Mouse (Mus musculus) heart, embryonic 14.5 days (tissue): Measurements from ENCODE around the gene Myh2. TPM values are rescaled to one million over a fixed set of nuclear protein-coding genes. Genes with fewer than 3 reads are reported as not detected.

Experiments used
- ATAC-seq: fragments of 200-750 bp; cut with Nextera tagmentation; 2 replicates; pipeline ENCODE4 v1.8.0; 2017; ENCODE audit warnings: low read depth, moderate TSS enrichment; ENCODE audit not compliant: insufficient number of reproducible peaks, insufficient read depth, low FRiP score
- H3K27ac ChIP-seq, 2 experiments: fragments of 200-500 bp in 1 of 2; fragments of 300-500 bp in 1 of 2; sonication (generic) in 1 of 2; replicated peaks in 1 of 2; 2 replicates each; pipeline ENCODE4 v1.5.1; 2012 to 2014; ENCODE audit warnings: low read depth in 2 of 2, low read length in 2 of 2, control low read depth in 1 of 2, mild to moderate bottlenecking in 1 of 2, mixed read lengths in 1 of 2; ENCODE audit not compliant: control insufficient read depth in 1 of 2, insufficient read depth in 1 of 2
- H3K27me3 ChIP-seq: fragments of 300-500 bp; sonication (generic); 2 replicates; pipeline ENCODE4 v1.6.1; 2014; ENCODE audit warnings: mild to moderate bottlenecking, low read length, control low read depth; ENCODE audit not compliant: control insufficient read depth, insufficient read depth
- H3K36me3 ChIP-seq: fragments of 300-500 bp; sonication (generic); 2 replicates; pipeline ENCODE4 v1.6.1; 2014; ENCODE audit warnings: mild to moderate bottlenecking, control low read depth, low read length, mixed read lengths; ENCODE audit not compliant: control insufficient read depth, insufficient read depth
- H3K4me1 ChIP-seq, 2 experiments: fragments of 200-500 bp in 1 of 2; fragments of 300-500 bp in 1 of 2; sonication (generic) in 1 of 2; 2 replicates each; pipeline ENCODE4 v1.6.1; 2012 to 2014; ENCODE audit warnings: low read length in 2 of 2, control low read depth in 1 of 2, mixed read lengths in 1 of 2; ENCODE audit not compliant: control insufficient read depth in 2 of 2, insufficient read depth in 2 of 2
- H3K4me2 ChIP-seq: fragments of 300-500 bp; sonication (generic); 2 replicates; pipeline ENCODE4 v1.6.1; 2014; ENCODE audit warnings: mild to moderate bottlenecking, low read length
- H3K4me3 ChIP-seq, 2 experiments: fragments of 200-500 bp in 1 of 2; fragments of 300-500 bp in 1 of 2; sonication (generic) in 1 of 2; 2 replicates each; pipeline ENCODE4 v1.5.1; 2012 to 2014; ENCODE audit warnings: low read length in 2 of 2, mild to moderate bottlenecking in 2 of 2, control low read depth in 1 of 2, low read depth in 1 of 2, moderate library complexity in 1 of 2; ENCODE audit not compliant: control insufficient read depth in 1 of 2, insufficient read depth in 1 of 2
- H3K9ac ChIP-seq: fragments of 300-500 bp; sonication (generic); 2 replicates; pipeline ENCODE4 v1.6.1; 2014; ENCODE audit warnings: mild to moderate bottlenecking, low read length
- H3K9me3 ChIP-seq: fragments of 300-500 bp; sonication (generic); 2 replicates; pipeline ENCODE4 v1.6.1; 2016; ENCODE audit warnings: low read length, control low read depth; ENCODE audit not compliant: control insufficient read depth
- WGBS: fragments of 180-500 bp; shearing (Covaris S2); extraction: QIAGEN DNeasy Blood & Tissue Kit; methylation state at CpG from one replicate; pipeline ENCODE4 v1.1.7; 2014; 5-methylcytosine and 5-hydroxymethylcytosine counted together
- polyA plus RNA-seq: library from polyadenylated mRNA; unstranded; fragments of >200 nt; fragmentation: Nextera tagmentation; extraction: Ambion mirVana; gene quantifications from 2 replicates; pipeline ENCODE4 v1.2.1, GENCODE M21; 2014

Myh2 gene
- polyA plus RNA-seq: not detected in 2 replicates

DNA sequence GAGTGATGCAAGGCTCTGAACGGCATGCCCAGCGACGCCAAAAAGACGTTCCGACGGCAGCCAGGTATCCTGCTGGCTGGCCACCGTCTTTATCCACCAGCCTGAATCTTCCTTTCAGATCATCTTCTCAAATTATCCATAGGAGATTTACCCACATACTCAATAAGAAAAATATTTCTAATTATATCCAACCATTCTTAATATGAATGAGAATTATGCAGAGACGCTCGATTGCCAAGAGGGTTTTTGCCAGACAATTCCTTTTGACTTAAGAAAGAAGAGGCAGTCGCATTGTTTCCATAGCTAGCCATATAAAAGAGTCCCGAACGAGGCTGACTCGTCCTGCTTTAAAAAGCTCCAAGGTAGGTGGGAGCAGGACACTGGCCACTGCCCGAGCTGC, at the start of gene Myh2:
Gene Myh2, plus strand, starts transcription at position 301 of the 400 bp plus-strand sequence.
- Histone ChIP-seq H3K9me3 (no peaks in the 10 kb centered on the region), H3K4me1 (peaks cover 0 to 2% of the 10 kb centered on the region in 2 experiments; a peak in 1 of 4 replicates), H3K4me2 (no peak within 1 kb of the TSS), H3K27me3 (no peaks in the 10 kb centered on the region), H3K4me3 (no peak within 1 kb of the TSS), H3K27ac (no peak within 1 kb of the TSS), H3K9ac (no peak within 1 kb of the TSS), H3K36me3 (no peaks in the 10 kb centered on the region)
- no peak for ATAC-seq
- 76% methylated on average over 14 of the region's 14 CpGs for WGBS

DNA sequence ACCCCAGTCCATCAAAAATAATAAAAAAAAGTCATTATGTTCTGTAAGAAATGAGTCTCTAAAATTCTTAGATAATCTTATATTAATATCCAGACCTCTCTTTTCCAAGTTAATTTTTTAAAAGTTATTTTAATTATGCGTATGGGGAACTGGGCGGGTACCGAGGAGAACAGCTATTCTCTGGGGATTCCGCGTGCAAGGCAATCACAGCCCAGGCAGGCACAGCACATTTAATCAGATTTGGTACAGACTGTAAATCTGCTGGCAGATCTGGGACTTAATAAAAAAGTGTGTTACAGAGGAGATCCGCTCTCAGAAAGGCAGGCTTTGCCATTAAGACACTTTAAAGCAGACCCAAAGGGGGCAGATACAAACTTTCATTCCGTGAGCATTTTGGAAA, 45.9 kb upstream of the Myh2 start:
- H3K4me3 ChIP-seq: no peak overlapping the region
- no peak overlapping the region for H3K9ac ChIP-seq
- no peaks in the 10 kb centered on the region for H3K27me3 ChIP-seq
- H3K4me2 ChIP-seq: no peak overlapping the region
- no peak overlapping the region for H3K27ac ChIP-seq
- H3K4me1 ChIP-seq: no peaks in the 10 kb centered on the region
- H3K9me3 ChIP-seq: no peaks in the 10 kb centered on the region
- 86% methylated on average over 7 of the region's 7 CpGs for WGBS
- no peak for ATAC-seq
- H3K36me3 ChIP-seq: no peaks in the 10 kb centered on the region

DNA sequence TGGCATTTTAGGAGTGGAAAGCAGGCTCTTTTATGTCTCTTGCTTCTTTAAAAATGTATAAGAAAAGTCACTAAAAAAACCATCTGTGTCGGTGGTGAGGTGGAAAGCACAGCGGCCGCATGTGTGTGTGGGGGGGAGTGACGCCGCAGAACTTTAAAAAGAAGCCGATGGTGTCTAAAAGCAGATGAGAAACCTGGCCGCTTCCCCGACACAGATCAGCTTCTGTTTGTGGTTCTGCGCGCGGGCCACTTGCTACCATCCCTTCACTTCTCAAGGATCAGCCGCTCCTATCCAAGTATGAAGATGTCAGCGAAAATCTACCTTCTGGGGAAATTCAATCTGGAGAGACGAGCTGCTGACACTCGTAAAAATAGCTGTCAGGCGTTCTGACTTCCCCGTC, 45.5 kb upstream of the Myh2 start:
- H3K27ac ChIP-seq: no peak overlapping the region
- no peak overlapping the region for H3K9ac ChIP-seq
- no peaks in the 10 kb centered on the region for H3K27me3 ChIP-seq
- H3K4me1 ChIP-seq: no peaks in the 10 kb centered on the region
- no peaks in the 10 kb centered on the region for H3K36me3 ChIP-seq
- no peak overlapping the region for H3K4me3 ChIP-seq
- WGBS: 64% methylated on average over 17 of the region's 17 CpGs
- ATAC-seq: no peak
- no peak overlapping the region for H3K4me2 ChIP-seq
- H3K9me3 ChIP-seq: no peaks in the 10 kb centered on the region

DNA sequence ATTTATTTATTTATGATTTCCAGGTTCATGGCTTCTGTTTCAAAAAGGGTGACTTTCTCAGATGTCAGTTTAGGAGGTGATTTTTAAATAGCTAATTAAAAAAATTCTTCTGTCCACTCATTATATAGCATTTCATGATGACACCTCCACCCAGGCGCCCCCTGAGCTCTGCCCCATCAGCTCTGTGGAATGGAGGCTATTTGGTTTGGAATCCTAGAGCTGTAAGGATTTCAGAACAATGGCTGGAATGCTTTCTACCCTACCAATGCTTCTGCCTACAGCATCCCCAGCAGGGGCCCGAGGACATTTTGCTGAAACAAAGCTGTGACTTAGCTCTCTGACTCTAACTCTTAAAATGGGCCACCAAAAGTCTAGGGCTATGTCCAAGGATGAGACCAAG, 37.3 kb upstream of the Myh2 start:
- H3K4me3 ChIP-seq: no peak overlapping the region

DNA sequence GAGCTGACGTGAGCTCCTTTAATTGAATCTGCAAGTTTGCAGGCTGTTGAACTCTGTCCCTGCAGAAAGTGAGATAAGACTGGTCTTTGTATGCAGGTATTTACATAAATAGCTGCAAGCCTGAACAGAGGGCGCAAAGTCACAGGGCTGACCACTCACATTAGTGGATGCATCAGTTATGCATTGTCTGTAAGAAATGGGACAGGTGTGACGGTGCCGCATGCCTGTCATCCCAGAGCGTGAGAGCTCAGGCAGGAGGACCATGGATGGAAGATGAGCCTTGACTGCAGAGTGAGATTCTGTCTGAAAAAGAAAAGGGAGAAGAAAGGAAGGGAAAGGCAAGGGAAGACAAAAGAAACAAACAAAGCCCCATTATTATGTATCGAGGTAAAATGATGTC, 36.2 kb upstream of the Myh2 start:
- H3K4me1 ChIP-seq: no peaks in the 10 kb centered on the region
- 75% methylated on average over 6 of the region's 6 CpGs for WGBS
- H3K4me3 ChIP-seq: no peak overlapping the region
- H3K4me2 ChIP-seq: no peak overlapping the region
- H3K36me3 ChIP-seq: no peaks in the 10 kb centered on the region
- ATAC-seq: no peak
- H3K9me3 ChIP-seq: no peaks in the 10 kb centered on the region
- H3K9ac ChIP-seq: no peak overlapping the region
- no peak overlapping the region for H3K27ac ChIP-seq
- H3K27me3 ChIP-seq: no peaks in the 10 kb centered on the region

More for the DNA sequence above, 37.3 kb upstream of the Myh2 start:
- ATAC-seq: no peak
- 78% methylated on average over 2 of the region's 2 CpGs for WGBS
- no peaks in the 10 kb centered on the region for H3K4me1 ChIP-seq
- no peaks in the 10 kb centered on the region for H3K9me3 ChIP-seq
- no peak overlapping the region for H3K4me2 ChIP-seq
- H3K9ac ChIP-seq: no peak overlapping the region
- no peaks in the 10 kb centered on the region for H3K36me3 ChIP-seq
- H3K27ac ChIP-seq: no peak overlapping the region
- no peaks in the 10 kb centered on the region for H3K27me3 ChIP-seq

DNA sequence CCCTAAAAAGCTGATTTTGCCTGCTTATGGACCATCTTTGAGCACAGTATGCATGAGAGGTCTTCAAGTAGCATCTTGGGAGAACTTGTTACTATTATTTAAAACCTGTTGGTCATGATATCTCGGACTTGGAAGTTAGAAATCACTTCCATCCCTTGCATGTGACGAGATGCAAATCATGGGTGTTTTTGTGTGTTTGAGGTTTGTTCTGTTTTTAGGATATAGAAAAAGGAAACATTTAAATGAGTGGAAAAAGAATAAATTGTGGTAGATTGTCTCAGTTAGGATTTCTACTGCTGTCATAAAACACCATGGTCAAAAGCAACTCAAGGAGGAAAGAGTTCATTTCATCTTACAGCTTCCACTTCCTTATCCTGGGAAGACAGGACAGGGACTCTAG, 35.3 kb upstream of the Myh2 start:
- Histone ChIP-seq H3K4me2 (no peak overlapping the region), H3K27me3 (no peaks in the 10 kb centered on the region), H3K27ac (no peak overlapping the region), H3K4me3 (no peak overlapping the region), H3K36me3 (no peaks in the 10 kb centered on the region), H3K9ac (no peak overlapping the region), H3K9me3 (no peaks in the 10 kb centered on the region), H3K4me1 (no peaks in the 10 kb centered on the region)
- ATAC-seq: no peak
- WGBS: 81% methylated on average over 2 of the region's 2 CpGs

DNA sequence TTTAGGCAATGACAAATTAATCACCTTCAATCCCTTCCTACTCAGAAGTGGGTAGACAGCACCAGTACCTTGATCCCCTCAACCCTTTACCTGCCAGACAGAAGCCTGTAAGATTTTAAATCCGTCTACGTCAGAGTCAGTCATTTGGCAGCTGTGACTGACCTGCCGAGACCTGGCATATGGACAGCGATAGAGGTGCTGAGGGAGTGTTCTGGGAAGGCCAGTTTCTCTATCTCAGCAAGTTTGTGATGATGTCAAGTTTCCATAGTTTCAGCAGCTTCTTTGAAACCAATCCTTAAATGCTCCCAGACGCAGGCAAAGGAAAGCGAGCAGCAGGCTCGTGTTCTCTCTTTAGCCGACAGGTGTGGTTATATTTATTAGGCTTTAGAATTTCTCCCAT, 31.3 kb upstream of the Myh2 start:
- WGBS: 72% methylated on average over 8 of the region's 8 CpGs
- ATAC-seq: no peak
- Histone ChIP-seq H3K36me3 (no peaks in the 10 kb centered on the region), H3K9me3 (no peaks in the 10 kb centered on the region), H3K9ac (no peak overlapping the region), H3K4me3 (no peak overlapping the region), H3K4me2 (no peak overlapping the region), H3K4me1 (no peaks in the 10 kb centered on the region), H3K27me3 (no peaks in the 10 kb centered on the region), H3K27ac (no peak overlapping the region)

DNA sequence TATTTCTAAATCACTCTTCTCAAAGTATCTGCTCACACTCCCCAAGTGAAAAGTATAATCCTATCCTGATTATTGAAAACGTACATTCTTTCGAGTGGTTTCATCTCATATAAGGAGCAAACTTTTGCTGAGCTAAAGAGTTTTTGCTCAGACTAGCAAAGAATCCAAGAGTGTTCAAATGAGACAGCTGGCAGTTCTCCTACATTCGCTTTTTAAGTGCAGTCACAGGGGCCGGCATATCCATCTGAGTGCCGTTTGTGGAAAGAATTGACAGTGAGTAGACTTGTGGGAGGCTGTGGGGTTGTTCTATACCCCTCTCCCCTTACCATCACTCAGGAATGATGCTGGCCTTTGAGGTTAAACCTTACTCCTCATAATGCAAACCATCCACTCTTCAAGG, 30.7 kb upstream of the Myh2 start:
- no peak overlapping the region for H3K27ac ChIP-seq
- H3K4me1 ChIP-seq: no peaks in the 10 kb centered on the region
- H3K36me3 ChIP-seq: no peaks in the 10 kb centered on the region
- H3K9me3 ChIP-seq: no peaks in the 10 kb centered on the region
- H3K27me3 ChIP-seq: no peaks in the 10 kb centered on the region
- 71% methylated on average over 5 of the region's 5 CpGs for WGBS
- H3K4me3 ChIP-seq: no peak overlapping the region
- H3K9ac ChIP-seq: no peak overlapping the region
- ATAC-seq: no peak
- H3K4me2 ChIP-seq: no peak overlapping the region
